Mouse (Mus musculus) MEL (cell line): ENCODE measurements around the gene Abcb9. TPM values are rescaled to one million over a fixed set of nuclear protein-coding genes. Genes with fewer than 3 reads are reported as not detected.

Experiments used
- DNase-seq: peaks from one replicate; pipeline ENCODE4 v3.0.0; 2011; ENCODE audit warnings: low read depth, low spot score
- H3K27ac ChIP-seq: 2 replicates; pipeline ENCODE4 v1.5.1; 2012; ENCODE audit warnings: low read depth, mild to moderate bottlenecking, control low read depth, low read length, moderate library complexity; ENCODE audit not compliant: control insufficient read depth
- H3K27me3 ChIP-seq, 2 experiments: fragments of 150-350 bp in 1 of 2; sonication (generic) in 1 of 2; 2 replicates each; pipeline ENCODE4 v1.6.1; 2012; ENCODE audit warnings: low read length in 2 of 2, mild to moderate bottlenecking in 2 of 2, improper control_type of control experiment in 1 of 2, moderate library complexity in 1 of 2; ENCODE audit not compliant: insufficient read depth in 2 of 2, control insufficient read depth in 1 of 2
- H3K36me3 ChIP-seq, 2 experiments: 2 replicates each; pipeline ENCODE4 v1.6.1; 2012 to 2014; ENCODE audit warnings: low read length in 2 of 2, improper control_type of control experiment in 1 of 2, inconsistent platforms in 1 of 2, mild to moderate bottlenecking in 1 of 2; ENCODE audit not compliant: insufficient read depth in 2 of 2, control insufficient read depth in 1 of 2
- H3K4me1 ChIP-seq, 2 experiments: fragments of 150-350 bp in 1 of 2; sonication (generic) in 1 of 2; 2 replicates each; pipeline ENCODE4 v1.6.1; 2012; ENCODE audit warnings: low read length in 2 of 2, improper control_type of control experiment in 1 of 2, mild to moderate bottlenecking in 1 of 2; ENCODE audit not compliant: insufficient read depth in 2 of 2, control insufficient read depth in 1 of 2
- H3K4me3 ChIP-seq, 2 experiments: fragments of 150-350 bp in 1 of 2; sonication (generic) in 1 of 2; 2 replicates each; pipeline ENCODE4 v1.5.1; 2012; ENCODE audit warnings: low read depth in 2 of 2, low read length in 2 of 2, mild to moderate bottlenecking in 2 of 2, moderate library complexity in 2 of 2, control low read depth in 1 of 2, improper control_type of control experiment in 1 of 2; ENCODE audit not compliant: control insufficient read depth in 1 of 2, insufficient read depth in 1 of 2
- H3K79me2 ChIP-seq: 2 replicates; pipeline ENCODE4 v1.6.1; 2012; ENCODE audit warnings: mild to moderate bottlenecking, low read length, moderate library complexity; ENCODE audit not compliant: control insufficient read depth, poor library complexity, insufficient read depth
- H3K9ac ChIP-seq: 2 replicates; pipeline ENCODE4 v1.6.1; 2012; ENCODE audit warnings: low read depth, mild to moderate bottlenecking, control low read depth, low read length, moderate library complexity; ENCODE audit not compliant: control insufficient read depth, poor library complexity, severe bottlenecking
- H3K9me3 ChIP-seq: fragments of 150-350 bp; sonication (generic); replicated peaks from 2 replicates; pipeline ENCODE4 v1.6.1; 2012; ENCODE audit warnings: mild to moderate bottlenecking, low read length, improper control_type of control experiment, moderate library complexity; ENCODE audit not compliant: insufficient read depth
- EP300 ChIP-seq, 2 experiments: IDR thresholded peaks; 2 replicates each; pipeline ENCODE4 v1.6.1; 2011; ENCODE audit warnings: improper control_type of control experiment in 2 of 2, low read length in 2 of 2, low read depth in 1 of 2, mild to moderate bottlenecking in 1 of 2
- ETS1 ChIP-seq: IDR thresholded peaks from 2 replicates; pipeline ENCODE4 v1.6.1; 2012; ENCODE audit warnings: low read depth, mild to moderate bottlenecking, inconsistent platforms, low read length, improper control_type of control experiment, moderate library complexity
- GABPA ChIP-seq: IDR thresholded peaks from 2 replicates; pipeline ENCODE4 v1.6.1; 2012; ENCODE audit warnings: low read depth, mild to moderate bottlenecking, inconsistent platforms, low read length, improper control_type of control experiment, moderate library complexity
- MAX ChIP-seq: IDR thresholded peaks from 2 replicates; pipeline ENCODE4 v1.6.1; 2011; ENCODE audit warnings: low read length, improper control_type of control experiment
- MXI1 ChIP-seq: IDR thresholded peaks from 2 replicates; pipeline ENCODE4 v1.6.1; 2011; ENCODE audit warnings: mild to moderate bottlenecking, low read depth, low read length, improper control_type of control experiment
- MYB ChIP-seq: IDR thresholded peaks from 2 replicates; pipeline ENCODE4 v1.6.1; 2011; ENCODE audit warnings: mild to moderate bottlenecking, low read depth, low read length, improper control_type of control experiment
- MYC ChIP-seq: IDR thresholded peaks from 2 replicates; pipeline ENCODE4 v1.6.1; 2011; ENCODE audit warnings: low read depth, mild to moderate bottlenecking, low read length, improper control_type of control experiment, moderate library complexity
- NRF1 ChIP-seq: IDR thresholded peaks from 2 replicates; pipeline ENCODE4 v1.6.1; 2014; ENCODE audit warnings: low read depth, mild to moderate bottlenecking, inconsistent platforms, low read length, improper control_type of control experiment, moderate library complexity; ENCODE audit not compliant: poor library complexity, insufficient read depth, severe bottlenecking
- POLR2AphosphoS5 ChIP-seq: IDR thresholded peaks from 2 replicates; pipeline ENCODE4 v1.6.1; 2012; ENCODE audit warnings: low read depth, borderline replicate concordance, mild to moderate bottlenecking, inconsistent platforms, low read length, moderate library complexity, mixed read lengths
- RCOR1 ChIP-seq: IDR thresholded peaks from 2 replicates; pipeline ENCODE4 v1.6.1; 2012; ENCODE audit warnings: low read depth, mild to moderate bottlenecking, inconsistent platforms, low read length, improper control_type of control experiment
- SIN3A ChIP-seq: IDR thresholded peaks from 2 replicates; pipeline ENCODE4 v1.6.1; 2012; ENCODE audit warnings: low read length, improper control_type of control experiment, inconsistent platforms
- TCF12 ChIP-seq: IDR thresholded peaks from 2 replicates; pipeline ENCODE4 v1.6.1; 2014; ENCODE audit warnings: low read depth, mild to moderate bottlenecking, inconsistent platforms, low read length, improper control_type of control experiment, moderate library complexity
- USF1 ChIP-seq: IDR thresholded peaks from 2 replicates; pipeline ENCODE4 v1.6.1; 2014; ENCODE audit warnings: low read depth, mild to moderate bottlenecking, inconsistent platforms, low read length, improper control_type of control experiment, moderate library complexity
- ZKSCAN1 ChIP-seq: IDR thresholded peaks from 2 replicates; pipeline ENCODE4 v1.6.1; 2012; ENCODE audit warnings: low read depth, mild to moderate bottlenecking, inconsistent platforms, low read length, improper control_type of control experiment, moderate library complexity
- polyA plus RNA-seq, 2 experiments: library from polyadenylated mRNA; stranded (reverse) in 1 of 2; unstranded in 1 of 2; fragments of >175 nt in 1 of 2; fragments of >200 nt in 1 of 2; gene quantifications; 2 replicates each; pipeline versions ENCODE4 v1.2.1 to v1.2.4; 2012; ENCODE audit warnings: low replicate concordance in 2 of 2, low read depth in 1 of 2; ENCODE audit not compliant: insufficient read length in 2 of 2, insufficient read depth in 1 of 2, missing spikeins in 1 of 2
- total RNA-seq: library from RNA; depleted of rRNA; stranded (reverse); fragments of 300-350 nt; gene quantifications from 2 replicates; pipeline ENCODE4 v1.2.3, GENCODE M21; 2012

Gene Abcb9
- total and polyA plus RNA-seq, 3 experiments: 2.4 to 8.1 TPM; not detected in 1

- Histone ChIP-seq H3K36me3 (peaks cover 0 to 11% of the 10 kb centered on the region in 2 experiments; a peak in 2 of 4 replicates), H3K9me3 (no peaks in the 10 kb centered on the region), H3K27ac (peak overlapping the region; percentile 97), H3K27me3 (no peaks in the 10 kb centered on the region), H3K79me2 (peaks cover 14% of the 10 kb centered on the region), H3K4me3 (peak overlapping the region; percentile 56 to 61), H3K4me1 (peaks cover 2 to 28% of the 10 kb centered on the region in 2 experiments; a peak in 3 of 4 replicates), H3K9ac (peak overlapping the region; percentile 80)
- DNase-seq: peak; percentile 72
- peak; percentile 7 for TF ChIP-seq SIN3A
- no peak for TF ChIP-seq MXI1
- TF ChIP-seq EP300 (IDR thresholded peaks at IDR 0.05; ENCODE audit: low read depth in 1 of 2, low read length in 2 of 2): peak; percentile 15 to 40; a peak in 1 of 4 replicates
- 0 out of 2 replicates have a peak, but pooled peaks have one; percentile 32 for TF ChIP-seq TCF12
- TF ChIP-seq RCOR1: no peak
- 0 out of 2 replicates have a peak, but pooled peaks have one; percentile 20 for TF ChIP-seq MYC
- TF ChIP-seq ZKSCAN1: no peak
- TF ChIP-seq POLR2AphosphoS5: no peak
- peak; percentile 62 for TF ChIP-seq NRF1
- no peak for TF ChIP-seq USF1
- peak; percentile 64 for TF ChIP-seq ETS1
These were observed 46.2 kb downstream of the Abcb9 start for GRCm38 (mm10) chr5:124049249-124050045.

GRCm38 (mm10) chr5:124046741-124047401, 48.7 kb downstream of the Abcb9 start:
- Histone ChIP-seq H3K27me3 (no peaks in the 10 kb centered on the region), H3K79me2 (peaks cover 14% of the 10 kb centered on the region), H3K9me3 (no peaks in the 10 kb centered on the region), H3K36me3 (peaks cover 0 to 13% of the 10 kb centered on the region in 2 experiments; a peak in 2 of 4 replicates), H3K4me1 (peaks cover 2 to 30% of the 10 kb centered on the region in 2 experiments; a peak in 3 of 4 replicates), H3K4me3 (no peak overlapping the region), H3K9ac (no peak overlapping the region), H3K27ac (no peak overlapping the region)
- no peak for DNase-seq
- TF ChIP-seq MAX (no peak), NRF1 (no peak), MYC (no peak), MYB (no peak), SIN3A (no peak), GABPA (no peak), ETS1 (no peak)
